Mouse (Mus musculus): ENCODE measurements at regions not wholly inside any gene's neighbourhood (a gene's known extent, or its start where the extent isn't known, plus 50 kb on each side); places are given as distances from the start of the nearest gene placed in this dataset.

DNA sequence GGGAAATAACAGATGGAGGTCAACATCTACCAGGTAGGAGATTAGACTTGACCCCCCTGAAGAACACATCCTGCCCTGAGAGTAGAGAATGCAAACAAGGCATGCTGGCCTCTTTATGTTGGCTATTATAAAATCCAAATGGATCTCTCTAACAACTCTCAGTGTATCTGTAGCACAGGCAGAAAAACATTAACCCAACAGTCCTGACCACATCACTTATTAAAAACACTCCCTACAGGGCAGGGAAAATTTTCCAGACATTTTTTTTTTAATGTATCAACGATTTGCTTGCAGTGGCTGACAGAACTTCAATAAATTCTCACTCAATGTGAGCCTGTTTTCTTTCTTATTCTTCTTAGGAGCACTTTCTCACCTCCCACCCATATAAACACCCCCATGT, 511.4 kb downstream of the Cdk5rap2 start:
- no peak for ATAC-seq
- WGBS: 64% methylated on average over 1 of the region's 1 CpGs

DNA sequence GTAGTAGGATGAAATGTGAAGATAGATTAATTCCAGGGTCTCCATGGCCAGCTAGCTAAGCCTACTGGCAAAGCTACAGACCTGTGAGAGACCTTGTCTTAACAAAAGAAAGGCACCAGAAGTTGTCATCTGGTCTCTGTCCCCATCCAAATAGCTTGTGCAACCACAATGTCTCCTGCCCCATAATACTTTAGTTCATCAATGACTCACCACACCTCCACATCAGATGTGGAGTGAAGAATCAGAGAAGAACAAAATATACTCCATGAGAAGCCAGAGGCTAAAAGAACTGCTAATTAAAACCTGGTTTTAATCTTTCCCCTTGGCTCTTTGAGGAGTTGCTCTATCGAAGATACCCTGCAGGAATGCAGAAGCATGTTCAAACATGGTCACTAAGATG, 514.1 kb downstream of the Cdk5rap2 start:
- no peaks in the 10 kb centered on the region for H3K4me1 ChIP-seq (ENCODE audit: control insufficient read depth, insufficient read depth, low read depth, low read length)
- 87% methylated on average over 1 of the region's 1 CpGs for WGBS
- no peak overlapping the region for H3K4me2 ChIP-seq (ENCODE audit: low read length)
- ATAC-seq: no peak
- no peaks in the 10 kb centered on the region for H3K9me3 ChIP-seq (ENCODE audit: control insufficient read depth, low read length)
- H3K27me3 ChIP-seq (replicated peaks; ENCODE audit: control insufficient read depth, insufficient read depth, low read length): no peaks in the 10 kb centered on the region
- no peaks in the 10 kb centered on the region for H3K36me3 ChIP-seq (ENCODE audit: control insufficient read depth, insufficient read depth, low read length)
- no peak overlapping the region for H3K4me3 ChIP-seq (ENCODE audit: low read length)
- H3K27ac ChIP-seq (ENCODE audit: low read depth, low read length): no peak overlapping the region
- no peak overlapping the region for H3K9ac ChIP-seq (ENCODE audit: low read depth, low read length)

More for the DNA sequence above, 511.4 kb downstream of the Cdk5rap2 start:
- Histone ChIP-seq H3K4me2 (ENCODE audit: low read length) (no peak overlapping the region), H3K9ac (ENCODE audit: low read depth, low read length) (no peak overlapping the region), H3K9me3 (ENCODE audit: control insufficient read depth, low read length) (no peaks in the 10 kb centered on the region), H3K36me3 (ENCODE audit: control insufficient read depth, insufficient read depth, low read length) (no peaks in the 10 kb centered on the region), H3K4me3 (ENCODE audit: low read length) (no peak overlapping the region), H3K4me1 (ENCODE audit: control insufficient read depth, insufficient read depth, low read depth, low read length) (no peaks in the 10 kb centered on the region), H3K27ac (ENCODE audit: low read depth, low read length) (no peak overlapping the region), H3K27me3 (replicated peaks; ENCODE audit: control insufficient read depth, insufficient read depth, low read length) (no peaks in the 10 kb centered on the region)

DNA sequence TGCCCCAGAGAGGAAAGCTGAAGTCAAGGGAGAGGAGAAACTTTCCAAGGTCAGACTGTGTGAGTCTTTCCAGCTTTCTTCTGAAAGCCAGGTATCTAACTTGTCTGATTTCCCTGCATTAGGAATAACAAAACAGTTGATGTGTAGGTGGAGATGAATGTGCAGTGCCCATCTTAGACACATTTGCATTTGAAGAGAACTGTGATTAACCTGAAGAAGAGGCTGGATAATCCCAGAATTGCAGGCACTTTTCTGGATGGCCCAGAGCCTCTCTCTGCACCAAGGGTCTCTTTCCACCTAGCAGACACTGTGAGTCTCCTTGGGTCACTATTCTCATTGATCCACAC, 517.4 kb downstream of the Cdk5rap2 start:
- no peaks in the 10 kb centered on the region for H3K36me3 ChIP-seq (ENCODE audit: control insufficient read depth, insufficient read depth, low read length)
- no peak for ATAC-seq
- no peak overlapping the region for H3K4me2 ChIP-seq (ENCODE audit: low read length)
- H3K27me3 ChIP-seq (replicated peaks; ENCODE audit: control insufficient read depth, insufficient read depth, low read length): no peaks in the 10 kb centered on the region
- no peaks in the 10 kb centered on the region for H3K9me3 ChIP-seq (ENCODE audit: control insufficient read depth, low read length)
- H3K9ac ChIP-seq (ENCODE audit: low read depth, low read length): no peak overlapping the region
- no peak overlapping the region for H3K4me3 ChIP-seq (ENCODE audit: low read length)
- H3K27ac ChIP-seq (ENCODE audit: low read depth, low read length): no peak overlapping the region
- no peaks in the 10 kb centered on the region for H3K4me1 ChIP-seq (ENCODE audit: control insufficient read depth, insufficient read depth, low read depth, low read length)

DNA sequence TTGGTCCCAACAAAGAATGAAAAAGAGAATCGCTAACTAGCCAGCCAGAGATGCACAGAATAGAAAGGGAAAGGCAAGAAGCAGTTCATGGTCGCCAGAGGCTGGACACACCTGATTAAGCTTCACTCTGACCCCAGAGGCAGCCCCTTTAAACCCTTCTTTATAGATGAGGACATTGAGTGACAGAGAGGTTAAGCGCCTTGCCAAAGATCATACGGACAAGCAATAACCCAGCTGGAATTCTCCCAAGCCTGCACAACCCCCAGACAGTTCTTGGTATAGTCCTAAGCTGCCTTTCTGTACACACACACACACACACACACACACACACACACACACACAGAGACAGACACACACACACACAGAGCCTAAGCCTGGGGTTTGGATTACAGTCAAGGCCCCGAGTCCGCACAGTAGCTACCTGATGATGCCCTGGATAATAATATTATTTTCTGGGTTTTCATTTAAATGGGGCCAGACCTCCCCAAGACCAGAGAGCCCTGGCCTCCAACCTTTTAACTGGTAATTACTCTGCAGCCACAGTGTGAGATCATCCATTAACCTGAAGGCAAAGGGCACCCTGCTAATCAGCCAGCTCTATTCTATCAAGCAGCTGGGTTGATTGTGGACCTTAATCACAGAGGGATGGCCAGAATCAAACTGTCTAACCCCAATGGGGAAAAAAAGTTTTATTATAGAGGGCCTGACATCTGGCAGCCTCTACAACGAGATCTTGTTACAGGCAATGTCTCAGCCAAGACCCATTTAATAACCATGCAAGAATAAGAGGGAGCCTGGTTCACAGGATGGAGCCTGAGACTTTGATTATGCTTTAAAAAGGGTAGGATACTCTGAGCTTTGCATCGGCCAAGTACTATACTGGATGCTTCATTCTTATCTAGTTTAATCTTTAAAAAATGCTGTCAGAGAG, 518.1 kb downstream of the Cdk5rap2 start:
- no peak overlapping the region for H3K27ac ChIP-seq (ENCODE audit: low read depth, low read length)
- H3K4me1 ChIP-seq (ENCODE audit: control insufficient read depth, insufficient read depth, low read depth, low read length): no peaks in the 10 kb centered on the region
- no peak overlapping the region for H3K4me2 ChIP-seq (ENCODE audit: low read length)
- 38% methylated on average over 8 of the region's 8 CpGs for WGBS
- H3K36me3 ChIP-seq (ENCODE audit: control insufficient read depth, insufficient read depth, low read length): no peaks in the 10 kb centered on the region
- H3K9ac ChIP-seq (ENCODE audit: low read depth, low read length): no peak overlapping the region
- H3K27me3 ChIP-seq (replicated peaks; ENCODE audit: control insufficient read depth, insufficient read depth, low read length): no peaks in the 10 kb centered on the region
- 0 out of 2 replicates have a peak, but pooled peaks have one; percentile 45 for ATAC-seq
- H3K4me3 ChIP-seq (ENCODE audit: low read length): no peak overlapping the region
- no peaks in the 10 kb centered on the region for H3K9me3 ChIP-seq (ENCODE audit: control insufficient read depth, low read length)

DNA sequence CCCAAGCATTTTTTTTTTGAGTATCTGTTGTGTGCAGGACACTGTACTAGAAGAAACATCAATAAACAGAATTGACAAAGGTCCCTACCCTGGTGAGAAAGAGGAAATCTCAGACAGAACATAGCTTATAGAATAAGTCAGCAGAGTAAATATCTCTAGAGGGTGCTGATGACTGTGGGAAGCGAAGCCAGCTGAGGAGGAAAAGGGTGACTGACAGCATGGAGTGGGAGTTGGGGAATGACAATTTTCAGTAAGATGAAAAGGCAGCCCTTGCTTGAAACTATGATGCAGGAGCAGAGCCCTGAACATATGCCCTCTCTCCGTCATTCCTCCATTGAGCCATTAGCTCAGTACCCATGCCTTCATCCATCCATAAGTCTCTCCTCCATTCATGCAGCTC, 519.6 kb downstream of the Cdk5rap2 start:
- H3K4me2 ChIP-seq (ENCODE audit: low read length): no peak overlapping the region
- no peaks in the 10 kb centered on the region for H3K27me3 ChIP-seq (replicated peaks; ENCODE audit: control insufficient read depth, insufficient read depth, low read length)
- no peaks in the 10 kb centered on the region for H3K36me3 ChIP-seq (ENCODE audit: control insufficient read depth, insufficient read depth, low read length)
- H3K9ac ChIP-seq (ENCODE audit: low read depth, low read length): no peak overlapping the region
- H3K4me3 ChIP-seq (ENCODE audit: low read length): no peak overlapping the region
- H3K27ac ChIP-seq (ENCODE audit: low read depth, low read length): no peak overlapping the region
- H3K9me3 ChIP-seq (ENCODE audit: control insufficient read depth, low read length): no peaks in the 10 kb centered on the region
- WGBS: 59% methylated on average over 2 of the region's 2 CpGs
- H3K4me1 ChIP-seq (ENCODE audit: control insufficient read depth, insufficient read depth, low read depth, low read length): no peaks in the 10 kb centered on the region
- ATAC-seq: no peak

DNA sequence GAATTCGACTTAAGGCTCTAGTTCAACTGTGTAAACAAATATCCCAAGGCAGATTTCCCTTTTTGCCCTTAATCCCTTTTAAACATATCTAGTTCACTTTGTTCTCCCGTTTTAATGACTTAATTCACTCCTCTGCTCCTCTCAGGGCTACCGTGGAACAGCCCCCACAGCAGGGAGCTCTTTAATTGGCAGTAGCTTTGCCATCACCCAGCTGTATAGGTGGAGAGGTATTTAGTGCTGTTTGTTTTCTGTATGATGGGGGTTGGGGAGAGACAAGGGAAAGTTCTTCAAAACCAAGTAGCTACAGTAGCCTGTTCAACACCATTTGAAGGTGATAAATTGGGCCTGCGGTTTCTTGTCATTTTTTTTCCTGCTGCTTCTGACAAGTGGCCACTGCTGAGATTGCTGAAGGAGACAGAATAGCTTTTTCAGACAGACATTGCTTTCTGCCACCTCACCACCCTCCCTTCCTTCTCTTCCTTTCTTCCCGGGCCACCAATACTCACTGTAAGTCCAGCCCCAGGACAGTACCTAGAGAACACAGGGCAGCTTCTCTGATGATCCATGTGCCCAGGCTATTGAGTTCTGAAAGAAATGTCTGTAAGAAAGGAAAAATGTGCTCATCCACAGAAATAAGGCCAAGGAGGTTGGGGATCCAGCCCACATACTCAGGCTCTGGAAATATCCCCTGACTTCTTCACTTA, 520.2 kb downstream of the Cdk5rap2 start:
- peak; percentile 63; the same call in 1 of the 2 replicates for ATAC-seq
- WGBS: 33% methylated on average over 5 of the region's 5 CpGs
- Histone ChIP-seq H3K9me3 (ENCODE audit: control insufficient read depth, low read length) (no peaks in the 10 kb centered on the region), H3K9ac (ENCODE audit: low read depth, low read length) (no peak overlapping the region), H3K27me3 (replicated peaks; ENCODE audit: control insufficient read depth, insufficient read depth, low read length) (no peaks in the 10 kb centered on the region), H3K4me1 (ENCODE audit: control insufficient read depth, insufficient read depth, low read depth, low read length) (no peaks in the 10 kb centered on the region), H3K4me2 (ENCODE audit: low read length) (no peak overlapping the region), H3K36me3 (ENCODE audit: control insufficient read depth, insufficient read depth, low read length) (no peaks in the 10 kb centered on the region), H3K4me3 (ENCODE audit: low read length) (no peak overlapping the region), H3K27ac (ENCODE audit: low read depth, low read length) (no peak overlapping the region)

DNA sequence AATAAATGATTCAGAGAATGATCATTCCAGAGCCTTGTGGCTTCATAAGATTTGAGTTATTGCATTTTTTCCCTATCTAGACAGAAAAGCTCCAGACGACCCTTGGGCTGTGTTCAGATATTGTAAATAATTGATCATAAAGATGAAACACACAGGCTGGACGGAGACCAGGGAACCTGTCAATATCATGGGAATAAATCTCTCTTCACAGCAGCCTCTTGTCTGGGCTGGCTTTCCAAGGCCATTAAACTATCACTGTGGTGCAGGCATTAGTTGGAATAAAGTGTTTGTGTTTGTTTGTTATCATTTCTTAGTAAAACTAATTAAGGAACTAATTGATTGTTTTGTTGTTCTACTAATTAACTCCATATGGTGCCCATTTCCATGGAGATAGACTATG, 533.5 kb downstream of the Cdk5rap2 start:
- Histone ChIP-seq H3K4me2 (ENCODE audit: low read length) (no peak overlapping the region), H3K27me3 (replicated peaks; ENCODE audit: control insufficient read depth, insufficient read depth, low read length) (no peaks in the 10 kb centered on the region), H3K9me3 (ENCODE audit: control insufficient read depth, low read length) (no peaks in the 10 kb centered on the region), H3K27ac (ENCODE audit: low read depth, low read length) (no peak overlapping the region), H3K36me3 (ENCODE audit: control insufficient read depth, insufficient read depth, low read length) (no peaks in the 10 kb centered on the region), H3K9ac (ENCODE audit: low read depth, low read length) (no peak overlapping the region), H3K4me1 (ENCODE audit: control insufficient read depth, insufficient read depth, low read depth, low read length) (no peaks in the 10 kb centered on the region), H3K4me3 (ENCODE audit: low read length) (no peak overlapping the region)
- no peak; the same call in 1 of the 2 replicates for ATAC-seq
- 47% methylated on average over 2 of the region's 2 CpGs for WGBS

DNA sequence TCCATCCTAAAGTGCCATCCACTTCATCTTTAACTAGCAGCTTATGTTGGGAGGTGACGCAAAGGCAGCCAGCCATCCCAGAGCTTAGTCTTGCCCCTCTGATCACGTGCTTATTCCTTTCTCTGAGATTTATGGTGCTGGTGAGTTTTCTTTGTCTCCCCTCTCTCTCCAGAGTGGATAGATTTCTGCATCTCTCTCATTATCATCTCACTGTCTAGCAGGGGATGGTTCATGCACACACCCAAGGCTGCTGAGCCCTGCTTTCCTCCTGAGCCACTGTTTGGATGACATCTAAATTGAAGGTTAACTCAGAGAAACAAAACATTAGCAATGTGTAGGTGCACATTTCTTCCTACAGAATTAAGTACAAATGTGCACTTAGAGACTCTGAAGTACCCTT, 539.6 kb downstream of the Cdk5rap2 start:
- 69% methylated on average over 2 of the region's 2 CpGs for WGBS
- H3K27me3 ChIP-seq (replicated peaks; ENCODE audit: control insufficient read depth, insufficient read depth, low read length): no peaks in the 10 kb centered on the region
- no peaks in the 10 kb centered on the region for H3K36me3 ChIP-seq (ENCODE audit: control insufficient read depth, insufficient read depth, low read length)
- no peaks in the 10 kb centered on the region for H3K4me1 ChIP-seq (ENCODE audit: control insufficient read depth, insufficient read depth, low read depth, low read length)
- ATAC-seq: no peak
- no peak overlapping the region for H3K27ac ChIP-seq (ENCODE audit: low read depth, low read length)
- no peak overlapping the region for H3K4me3 ChIP-seq (ENCODE audit: low read length)
- no peaks in the 10 kb centered on the region for H3K9me3 ChIP-seq (ENCODE audit: control insufficient read depth, low read length)
- H3K9ac ChIP-seq (ENCODE audit: low read depth, low read length): no peak overlapping the region
- H3K4me2 ChIP-seq (ENCODE audit: low read length): no peak overlapping the region

DNA sequence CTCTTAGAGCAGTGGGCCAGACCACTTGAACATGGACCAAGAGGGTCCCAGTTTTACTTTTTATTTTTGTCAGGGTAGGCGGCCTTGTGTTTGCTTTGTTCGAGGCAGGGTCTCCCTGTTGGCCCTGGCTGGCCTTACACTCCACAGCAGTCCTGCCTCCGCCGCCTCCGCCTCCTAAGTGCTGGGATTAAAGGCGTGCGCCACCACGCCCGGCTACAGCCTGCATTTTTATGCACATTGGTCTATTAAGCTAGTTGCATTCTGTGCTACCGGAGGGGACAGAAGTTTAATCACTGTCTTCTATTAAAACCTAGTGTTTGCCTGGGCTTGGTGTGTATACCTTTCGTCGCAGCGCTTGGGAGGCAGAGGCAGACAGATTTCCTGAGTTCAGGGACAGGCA, 555.2 kb downstream of the Cdk5rap2 start:
- Histone ChIP-seq H3K4me3 (ENCODE audit: low read length) (no peak overlapping the region), H3K27me3 (replicated peaks; ENCODE audit: control insufficient read depth, insufficient read depth, low read length) (no peaks in the 10 kb centered on the region), H3K36me3 (ENCODE audit: control insufficient read depth, insufficient read depth, low read length) (no peaks in the 10 kb centered on the region), H3K9me3 (ENCODE audit: control insufficient read depth, low read length) (no peaks in the 10 kb centered on the region), H3K9ac (ENCODE audit: low read depth, low read length) (no peak overlapping the region), H3K4me2 (ENCODE audit: low read length) (no peak overlapping the region), H3K4me1 (ENCODE audit: control insufficient read depth, insufficient read depth, low read depth, low read length) (no peaks in the 10 kb centered on the region), H3K27ac (ENCODE audit: low read depth, low read length) (no peak overlapping the region)
- 89% methylated on average over 13 of the region's 13 CpGs for WGBS
- no peak for ATAC-seq
